Mouse (Mus musculus): ENCODE data around the gene Lss.

Gene Lss

DNA sequence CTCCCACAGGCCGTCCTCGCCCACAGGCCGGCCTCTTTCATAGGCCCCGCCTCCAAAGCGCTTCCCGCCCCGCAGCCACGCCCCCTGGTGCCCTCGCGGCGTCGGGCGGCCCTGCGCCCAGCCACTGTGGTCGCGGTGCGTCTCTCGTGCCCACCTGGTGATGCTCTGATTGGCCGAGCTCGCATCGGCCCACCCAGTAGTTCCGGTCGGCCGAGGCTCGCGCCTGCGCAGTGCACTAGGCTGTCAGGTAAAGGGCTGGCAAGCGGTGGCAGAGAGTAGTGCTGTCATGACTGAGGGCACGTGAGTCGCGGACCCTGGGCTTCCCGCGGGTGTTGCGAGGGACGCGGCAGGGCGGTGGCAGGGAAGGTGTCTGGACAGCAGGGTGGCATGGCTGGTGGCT is at the start of gene Lss:
TSS of gene Lss (plus strand) at position 214 of the 400 bp plus-strand sequence.
- peak; percentile 97 for DNase-seq

DNA sequence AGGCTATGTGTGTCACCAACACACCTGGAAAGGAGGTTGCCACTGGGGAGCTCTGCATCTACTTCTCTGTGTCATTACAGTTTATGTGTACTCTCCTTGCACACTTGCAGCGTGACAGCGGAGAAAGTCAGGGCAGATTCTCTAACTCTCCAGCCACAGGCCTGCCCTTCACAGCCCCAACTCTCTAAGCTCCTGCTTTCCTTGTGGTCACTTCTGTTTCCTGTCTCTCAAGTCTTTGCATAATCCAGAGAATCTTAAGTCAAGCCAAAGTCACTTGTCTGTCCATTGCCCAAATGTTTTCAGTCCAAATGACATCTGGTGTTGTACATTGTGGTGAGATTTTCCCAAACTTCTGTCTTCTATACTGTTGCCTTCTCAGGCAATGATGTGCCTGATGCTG is 45.1 kb upstream of the Lss start:
- DNase-seq = no peak

DNA sequence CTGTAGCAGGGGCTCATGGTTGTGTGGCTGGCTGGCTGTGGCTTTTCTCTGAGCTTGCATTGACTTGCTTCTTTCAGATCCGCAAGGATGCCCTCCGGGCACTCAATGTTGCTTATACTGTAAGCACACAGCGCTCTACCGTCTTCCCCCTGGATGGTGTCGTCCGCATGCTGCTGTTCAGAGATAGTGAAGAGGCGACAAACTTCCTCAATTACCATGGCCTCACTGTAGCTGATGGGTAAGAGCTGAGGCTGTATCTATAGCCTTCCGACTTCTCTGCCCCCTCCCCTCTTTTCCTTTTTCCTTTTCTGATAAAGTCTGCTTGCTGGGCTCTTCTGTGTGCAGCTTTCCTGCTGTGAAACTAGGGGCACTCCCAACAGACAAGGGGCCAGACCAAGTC is 43.1 kb upstream of the Lss start:
- no peak for DNase-seq

DNA sequence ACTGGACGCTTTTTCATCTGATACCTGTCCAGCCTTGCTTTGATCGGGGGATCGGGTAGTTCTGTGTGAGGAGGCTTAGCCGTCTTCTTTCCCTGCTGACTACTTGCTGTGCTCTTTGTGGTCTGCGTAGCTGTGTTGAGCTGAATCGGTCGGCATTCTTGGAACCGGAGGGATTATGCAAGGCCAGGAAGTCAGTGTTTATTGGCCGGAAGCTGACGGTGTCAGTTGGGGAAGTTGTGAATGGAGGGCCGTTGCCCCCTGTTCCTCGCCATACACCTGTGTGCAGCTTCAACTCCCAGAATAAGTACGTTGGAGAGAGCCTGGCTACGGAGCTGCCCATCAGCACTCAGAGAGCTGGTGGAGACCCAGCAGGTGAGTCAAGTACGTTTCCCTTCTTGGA is 42.2 kb upstream of the Lss start:
- no peak for DNase-seq

DNA sequence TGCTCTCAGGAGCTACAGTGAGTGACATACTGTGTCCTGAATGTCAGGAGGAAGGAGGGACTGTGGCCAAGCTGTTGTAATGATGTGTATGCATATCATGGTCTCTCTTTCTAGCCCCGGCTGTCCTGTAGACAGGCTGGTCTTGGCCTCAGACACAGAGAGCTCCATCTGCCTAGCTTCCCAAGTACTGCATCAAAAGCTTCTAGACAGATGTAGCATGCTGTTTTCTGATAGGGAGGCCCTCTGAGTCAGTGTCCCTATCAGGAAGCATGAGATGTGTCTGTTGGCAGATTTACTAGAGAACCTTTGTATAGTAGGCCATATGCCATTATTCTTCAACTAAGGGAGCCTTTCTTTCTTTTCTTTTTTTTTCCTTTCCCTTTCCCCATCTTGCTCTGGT is 37.9 kb upstream of the Lss start:
- no peak for DNase-seq

DNA sequence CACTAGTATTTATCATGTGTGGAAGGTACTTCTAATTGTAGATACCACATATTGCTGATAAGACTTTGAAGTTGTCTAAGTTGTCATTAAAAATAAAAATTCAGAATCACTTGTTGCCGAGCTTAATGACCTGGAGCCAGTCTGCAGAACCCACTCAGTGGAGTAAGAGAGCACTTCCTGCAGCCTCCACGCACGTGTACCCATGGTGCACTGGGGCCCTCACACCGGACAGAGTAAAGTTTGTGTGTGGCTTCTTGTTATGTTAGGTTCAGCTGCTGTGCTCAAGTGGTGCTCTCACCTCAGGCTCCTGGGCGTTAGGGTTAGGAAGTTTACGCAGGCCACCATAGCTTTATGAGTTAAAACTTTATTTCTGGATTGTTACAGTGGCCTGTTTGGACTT is 35.9 kb upstream of the Lss start:
- DNase-seq = no peak

DNA sequence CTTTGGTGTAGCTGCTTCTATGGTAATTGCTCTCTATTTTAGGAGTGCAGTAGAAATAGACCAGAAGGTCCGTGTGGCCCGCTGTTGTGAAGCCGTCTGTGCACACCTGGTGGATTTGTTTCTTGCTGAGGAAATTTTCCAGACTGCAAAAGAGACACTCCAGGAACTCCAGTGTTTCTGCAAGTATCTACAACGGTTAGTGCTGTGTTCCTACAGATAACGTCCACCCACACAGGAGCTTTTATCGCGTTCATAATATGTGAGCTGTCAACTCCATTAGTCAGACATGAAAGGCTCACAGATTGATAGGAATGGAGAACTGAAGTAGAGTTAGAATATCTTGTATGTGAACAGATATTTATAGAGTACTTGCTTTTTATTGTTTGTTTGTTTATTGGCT is 35.0 kb upstream of the Lss start:
- no peak for DNase-seq

DNA sequence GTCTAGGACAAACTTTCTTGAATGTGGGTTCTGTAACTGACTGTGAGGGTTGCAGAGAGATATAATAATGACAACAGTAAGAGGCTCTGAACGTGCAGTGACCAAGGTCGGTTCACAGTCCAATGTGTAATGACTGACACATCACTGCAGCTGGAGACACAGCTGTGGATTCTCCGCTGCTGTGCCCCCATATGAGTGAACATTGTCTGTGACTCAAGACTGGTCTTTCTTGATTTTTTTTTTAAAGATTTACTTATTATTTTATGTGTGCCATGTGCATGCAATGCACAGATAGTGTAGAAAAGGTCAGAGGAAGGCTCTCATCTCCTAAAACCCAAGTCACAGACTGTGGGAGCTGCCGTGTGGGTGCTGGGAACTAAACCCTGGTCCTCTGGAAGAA is 33.9 kb upstream of the Lss start:
- DNase-seq = no peak

DNA sequence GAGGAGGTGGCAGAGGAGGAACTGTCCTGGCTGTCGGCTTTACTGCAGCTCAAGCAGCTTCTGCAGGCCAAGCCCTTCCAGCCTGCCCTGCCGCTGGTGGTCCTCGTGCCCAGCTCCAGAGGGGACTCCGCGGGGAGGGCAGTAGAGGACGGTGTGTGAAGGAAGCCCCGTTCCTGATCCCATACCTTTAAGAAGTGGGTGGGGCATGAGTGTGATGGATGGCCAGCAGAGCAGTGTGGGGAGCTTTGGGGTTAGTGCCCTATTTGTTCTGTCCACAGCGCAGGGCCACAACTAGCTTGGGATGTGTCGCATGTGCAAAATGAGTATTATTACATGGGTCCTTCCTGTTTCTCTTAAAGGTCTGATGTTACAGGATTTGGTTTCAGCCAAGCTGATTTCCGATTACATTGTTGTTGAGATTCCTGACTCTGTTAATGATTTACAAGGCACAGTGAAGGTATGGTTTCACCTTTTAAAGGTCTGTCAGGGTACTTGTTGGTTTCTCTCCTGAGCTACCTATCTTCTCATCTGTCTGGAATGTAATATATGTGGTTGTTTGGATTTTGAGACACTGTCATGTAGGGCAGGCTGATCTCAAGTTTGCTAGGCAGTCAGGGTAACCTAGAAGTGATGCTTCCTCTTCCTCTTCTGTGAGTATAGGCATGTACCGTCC is 27.0 kb upstream of the Lss start:
- no peak for DNase-seq

DNA sequence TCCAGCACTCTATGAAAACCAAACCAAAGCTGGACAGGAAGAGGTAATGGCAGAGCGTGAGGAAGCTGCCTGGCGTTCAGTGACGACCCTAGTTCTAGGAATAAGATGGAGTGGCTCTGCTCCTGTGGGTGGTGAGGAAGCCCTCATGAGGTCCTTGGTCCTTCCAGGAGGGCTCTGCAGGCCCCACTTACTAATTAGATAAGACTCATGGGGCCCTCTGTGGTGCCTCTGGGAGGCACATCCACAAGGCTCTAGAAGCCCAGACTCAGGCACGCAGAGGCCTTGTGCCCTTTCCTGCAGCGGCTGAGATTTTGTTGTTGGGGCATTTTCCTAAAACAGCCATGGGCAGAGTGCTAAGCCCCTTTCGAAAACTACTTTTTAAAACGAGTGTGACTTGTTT is 25.5 kb upstream of the Lss start:
- DNase-seq = no peak

DNA sequence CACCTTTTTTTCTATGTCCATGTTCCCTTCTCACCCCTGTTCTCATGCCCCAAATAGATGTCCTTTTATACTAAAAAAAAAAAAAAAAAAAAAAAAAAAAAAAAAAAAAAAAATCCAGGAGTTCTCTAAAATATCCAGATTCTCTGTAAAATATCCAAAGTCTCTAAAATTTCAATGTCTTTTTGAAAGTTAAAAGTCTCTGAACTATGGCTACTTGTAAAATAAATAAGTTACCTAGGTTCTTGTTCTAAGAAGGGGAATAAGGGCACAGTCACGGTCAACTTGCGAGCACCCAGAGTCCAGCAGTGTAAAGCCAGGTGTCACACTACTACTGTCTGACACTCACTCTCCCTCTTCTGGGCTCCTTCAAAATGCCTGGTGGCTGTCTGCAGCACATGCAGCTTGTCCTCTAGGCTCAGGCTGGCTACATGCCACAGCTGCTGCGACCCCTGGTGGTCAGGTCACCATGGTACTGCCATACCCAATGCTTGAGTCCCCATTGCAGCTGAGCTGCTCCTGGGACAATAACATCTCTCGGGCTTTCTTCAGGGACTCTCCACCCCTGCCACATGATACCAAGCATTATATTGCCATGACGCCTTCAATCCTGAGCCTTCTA is 18.3 kb upstream of the Lss start:
- peak; percentile 90 for DNase-seq

DNA sequence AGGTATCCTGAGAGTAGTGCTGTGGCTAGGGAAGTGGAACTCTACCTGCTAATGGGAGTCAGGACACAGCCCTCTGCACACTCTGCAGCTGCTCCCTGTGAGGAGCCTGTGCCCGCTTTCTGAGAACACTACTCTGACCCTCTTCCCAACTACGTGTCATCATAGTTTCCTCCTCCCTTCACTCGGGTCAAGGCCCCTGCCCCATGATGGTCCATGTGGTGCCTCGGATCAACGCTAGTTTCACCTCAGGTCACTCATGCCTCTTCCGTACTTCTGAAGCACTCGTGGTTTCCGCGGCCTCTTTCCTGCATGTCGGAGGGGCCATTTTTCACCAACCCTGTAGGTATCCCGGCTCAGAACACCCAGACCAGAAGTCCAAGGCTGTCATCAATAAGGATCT is 466 bp upstream of the Lss start:
- DNase-seq = no peak

DNA sequence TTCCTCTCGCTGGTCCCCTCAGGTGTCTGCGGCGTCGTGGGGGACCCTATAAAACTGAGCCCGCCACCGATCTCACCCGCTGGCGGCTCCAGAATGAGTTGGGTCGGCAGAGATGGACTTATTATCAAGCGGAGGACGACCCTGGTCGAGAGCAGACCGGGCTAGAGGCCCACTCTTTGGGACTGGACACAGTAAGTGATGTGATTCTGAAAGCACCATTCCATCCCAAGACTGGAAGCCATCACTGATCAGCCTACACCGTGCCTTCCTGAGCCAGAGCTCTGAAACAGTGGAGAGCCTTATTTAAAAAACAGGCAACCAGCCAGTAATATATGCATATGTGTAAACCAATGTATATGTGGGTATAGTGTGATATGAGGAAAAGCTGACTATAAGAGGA is 440 bp downstream of the Lss start:
- DNase-seq = no peak

DNA sequence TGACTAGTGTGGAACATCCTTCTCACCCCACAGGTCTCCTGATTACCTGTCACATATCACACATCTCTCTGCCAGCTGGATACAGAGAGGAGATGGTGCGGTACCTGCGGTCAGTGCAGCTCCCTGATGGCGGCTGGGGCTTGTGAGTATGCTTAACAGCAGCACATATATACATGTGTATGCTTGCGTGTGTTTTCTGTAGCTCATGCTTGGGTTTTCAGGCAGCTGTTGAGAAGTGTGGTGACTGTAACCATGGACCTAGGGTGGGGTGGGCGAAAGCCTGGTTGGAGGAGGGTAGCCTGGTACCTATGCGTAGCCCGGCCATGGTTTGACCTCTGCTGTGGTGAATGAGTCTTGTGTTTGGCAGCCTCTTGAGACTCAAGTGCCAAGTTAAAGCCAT is 4.1 kb downstream of the Lss start:
- no peak for DNase-seq

DNA sequence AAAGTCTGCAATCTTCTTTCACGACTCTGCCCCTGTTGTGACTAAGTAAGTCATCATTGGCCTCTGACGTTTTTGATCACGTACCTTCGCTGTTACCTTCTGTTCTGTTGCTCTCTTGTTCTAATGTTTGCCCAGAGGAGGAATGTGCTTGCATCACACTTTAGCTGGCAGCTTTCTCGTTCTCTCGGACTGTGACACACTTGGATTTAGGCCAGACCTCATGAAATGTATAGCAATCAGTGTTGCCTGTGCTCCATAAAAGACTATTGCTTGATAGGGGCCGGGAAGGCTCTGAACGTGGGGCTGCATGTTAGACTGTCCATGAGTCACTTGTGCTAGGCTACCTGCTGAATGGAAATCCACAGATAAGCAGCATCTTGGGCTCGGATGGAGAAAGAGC is 6.2 kb downstream of the Lss start:
- DNase-seq = peak; percentile 33

DNA sequence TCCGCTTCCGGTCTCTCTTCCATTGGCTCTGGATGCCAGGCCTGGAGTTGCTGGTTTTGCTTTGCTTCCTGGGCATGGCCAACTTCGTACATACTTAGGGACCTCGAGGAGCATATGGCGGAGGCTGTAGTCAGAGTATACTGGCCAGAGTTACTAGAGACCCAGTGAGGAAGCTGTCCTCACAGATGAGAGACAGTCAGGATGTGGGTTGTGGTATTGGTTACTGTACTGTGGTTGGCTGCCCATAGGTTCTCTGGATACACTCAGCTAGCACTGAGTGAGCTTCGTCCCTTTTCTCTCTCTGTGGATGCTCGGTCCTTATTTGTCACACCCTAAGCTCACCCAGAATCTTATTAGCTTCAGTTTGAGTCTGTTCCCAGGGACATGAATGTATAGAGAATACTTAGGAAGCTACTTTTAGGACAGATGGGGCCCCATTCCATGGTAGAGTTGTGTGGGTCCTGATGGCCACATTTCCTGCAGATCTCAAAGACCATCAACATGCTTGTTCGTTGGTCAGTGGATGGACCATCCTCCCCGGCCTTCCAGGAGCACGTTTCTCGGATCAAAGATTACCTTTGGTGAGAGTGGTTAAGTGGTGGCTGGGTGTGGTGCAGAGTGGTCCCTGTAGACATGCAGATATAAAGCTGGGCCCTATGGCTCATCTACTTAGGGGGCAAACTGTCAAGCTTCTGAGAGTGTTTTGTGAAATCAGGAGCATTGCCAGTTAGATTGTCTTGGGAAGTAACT is 10.1 kb downstream of the Lss start:
- DNase-seq = no peak

DNA sequence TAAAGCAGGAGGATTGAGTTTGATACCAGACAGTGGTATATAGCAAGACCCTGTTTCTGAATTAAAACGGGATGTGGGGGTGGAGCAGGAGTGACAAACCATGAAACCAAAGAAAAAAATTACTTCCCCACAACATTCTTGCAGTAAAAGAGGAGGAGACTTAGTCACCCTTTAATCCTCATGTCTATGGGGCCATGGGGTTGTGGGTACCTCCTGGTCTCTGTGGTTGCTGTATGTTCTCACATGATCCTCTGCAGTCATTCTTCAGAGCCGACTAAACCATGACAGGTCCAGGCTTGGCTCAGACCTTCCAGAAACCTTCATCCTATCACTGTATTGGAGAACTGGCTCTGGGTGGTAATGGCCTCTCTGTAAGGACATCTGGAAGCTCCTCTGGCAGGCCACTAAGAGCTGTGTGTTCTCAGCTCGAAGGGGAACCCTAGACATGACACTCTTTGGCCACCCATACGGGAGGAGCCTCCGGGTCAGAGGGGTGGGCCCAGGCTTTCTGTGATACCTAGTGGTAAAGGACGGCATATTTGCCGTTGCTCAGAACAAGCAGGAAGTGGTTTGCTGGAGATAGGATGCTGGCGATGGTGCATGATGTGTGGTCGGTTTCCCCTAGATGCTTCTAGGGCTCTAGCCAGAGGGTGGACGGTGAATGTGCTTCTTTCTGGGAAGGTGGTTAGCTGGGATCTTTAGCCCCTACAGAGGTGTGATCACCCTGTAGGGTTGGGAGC is 11.4 kb downstream of the Lss start:
- DNase-seq = no peak

DNA sequence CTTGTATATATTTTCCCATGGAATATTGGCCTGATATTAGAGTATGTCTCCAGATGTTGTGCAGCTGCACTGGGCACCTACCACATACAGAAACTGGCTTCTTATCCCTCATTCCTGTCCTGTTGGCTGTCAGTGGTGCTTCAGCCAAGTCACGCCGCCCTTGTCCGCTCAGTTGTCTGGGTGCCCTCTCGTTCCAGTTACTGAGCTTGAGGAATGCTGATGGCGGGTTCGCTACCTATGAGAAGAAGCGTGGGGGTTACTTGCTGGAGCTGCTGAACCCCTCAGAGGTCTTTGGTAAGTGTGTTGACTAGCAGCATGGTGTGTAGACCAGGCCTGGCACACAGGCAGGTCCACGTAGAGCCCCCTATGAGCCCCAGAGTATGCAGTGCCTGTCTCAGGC is 15.2 kb downstream of the Lss start:
- DNase-seq = peak; percentile 47

DNA sequence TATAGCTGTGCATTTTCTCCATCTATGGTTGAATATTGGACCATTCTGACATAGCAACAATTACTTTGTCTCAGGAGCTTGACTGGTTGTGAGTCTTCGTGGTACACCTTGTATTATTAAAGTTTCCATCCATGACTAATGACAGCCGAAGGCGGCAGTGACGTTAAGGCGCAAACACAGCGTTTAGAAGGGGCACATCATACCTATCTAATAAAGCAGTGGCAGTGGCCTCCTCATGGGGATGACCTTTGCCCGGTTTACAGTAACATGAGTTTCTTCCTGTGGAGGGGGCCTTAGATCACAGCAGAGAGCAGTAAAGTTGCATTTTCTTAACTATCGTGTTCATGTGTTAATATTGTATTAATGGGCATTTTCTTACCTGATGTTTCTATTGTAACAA is 16.8 kb downstream of the Lss start:
- DNase-seq = no peak

DNA sequence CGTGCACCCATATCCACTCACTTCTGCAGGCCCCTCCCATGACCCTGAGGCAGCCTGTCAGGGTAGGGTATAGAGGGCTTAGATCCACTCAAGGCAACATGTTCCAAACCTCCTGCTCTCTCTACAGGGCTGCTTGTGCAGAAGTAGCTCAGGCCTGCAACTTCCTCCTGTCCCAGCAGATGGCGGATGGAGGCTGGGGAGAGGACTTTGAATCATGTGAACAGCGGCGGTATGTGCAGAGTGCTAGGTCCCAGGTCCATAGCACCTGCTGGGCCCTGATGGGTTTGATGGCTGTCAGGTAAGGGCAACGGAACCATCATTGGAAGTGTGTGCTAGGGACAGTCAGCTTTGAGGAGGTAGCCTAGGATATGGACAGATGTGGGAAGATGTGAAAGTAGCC is 19.1 kb downstream of the Lss start:
- peak; percentile 31 for DNase-seq

DNA sequence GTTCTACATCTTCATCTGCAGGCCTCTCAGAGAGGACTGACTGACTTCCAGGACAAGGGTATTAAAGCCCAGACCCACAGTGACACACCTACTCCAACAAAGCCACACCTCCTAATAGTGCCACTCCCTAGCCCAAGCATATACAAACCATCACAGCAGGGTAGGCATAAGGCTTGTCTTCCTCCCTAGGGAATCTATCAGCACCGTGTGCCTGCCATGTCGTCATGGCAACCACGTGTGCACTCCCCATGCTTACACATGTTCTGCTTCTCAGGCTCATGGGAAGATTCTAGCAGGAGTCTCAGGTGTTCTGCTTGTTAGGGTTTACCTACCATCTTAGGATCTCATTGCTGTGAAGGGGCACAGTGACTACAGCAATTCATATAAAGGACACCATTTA is 20.2 kb downstream of the Lss start:
- no peak for DNase-seq

DNA sequence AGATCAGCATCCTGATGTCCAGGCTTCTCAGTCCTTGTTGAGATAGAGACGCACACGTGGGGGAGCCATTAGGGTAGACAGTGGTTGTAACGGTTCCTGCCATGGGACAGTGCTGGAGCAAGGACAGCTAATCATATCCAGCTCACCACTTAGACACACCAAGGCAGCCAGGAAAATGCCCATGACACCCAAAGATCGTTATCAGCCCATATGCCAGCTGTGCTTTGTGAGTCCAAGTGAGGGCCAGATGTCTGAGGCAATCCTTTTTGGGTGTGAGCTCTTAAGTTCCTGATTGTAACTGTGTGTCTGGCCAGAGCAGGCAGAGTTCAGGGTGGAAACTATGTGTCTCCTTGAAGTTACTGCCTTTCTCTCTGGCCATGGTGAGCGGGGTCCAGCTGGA is 22.7 kb downstream of the Lss start:
- no peak for DNase-seq

DNA sequence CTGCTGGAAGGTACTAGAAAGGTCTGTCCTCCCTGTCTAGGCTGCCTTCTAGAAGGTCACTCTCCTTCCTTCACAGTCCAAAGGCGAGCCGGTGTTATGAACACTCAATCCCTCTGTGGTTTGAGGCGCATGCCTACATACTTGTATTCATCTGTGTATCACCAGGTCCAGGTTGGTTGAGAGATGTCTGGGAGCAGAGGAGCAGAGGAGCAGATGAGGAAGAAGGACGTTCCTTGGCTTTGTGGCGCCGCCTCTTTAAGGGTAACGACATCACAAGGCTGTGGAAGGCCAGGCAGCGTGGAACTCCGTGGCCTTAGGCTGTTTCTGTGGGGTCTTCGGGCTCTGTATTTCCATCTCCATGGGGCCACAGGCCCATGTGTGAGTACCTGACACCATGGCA is 30.6 kb downstream of the Lss start, which contains the start of gene Spatc1l:
TSS of gene Spatc1l (plus strand) at position 301 of the 400 bp plus-strand sequence.
- DNase-seq = no peak
